Mouse (Mus musculus): ENCODE data around the gene Socs7. TPM values are rescaled to one million over a fixed set of nuclear protein-coding genes. Genes with fewer than 3 reads are reported as not detected.

The Socs7 gene
- polyA plus RNA-seq (2014; fragmentation: Illumina TruSeq; extraction: RNeasy Lipid Tissue Mini Kit (QIAGEN cat#74804); ENCODE audit: low read depth, low replicate concordance): 3.8 TPM

DNA sequence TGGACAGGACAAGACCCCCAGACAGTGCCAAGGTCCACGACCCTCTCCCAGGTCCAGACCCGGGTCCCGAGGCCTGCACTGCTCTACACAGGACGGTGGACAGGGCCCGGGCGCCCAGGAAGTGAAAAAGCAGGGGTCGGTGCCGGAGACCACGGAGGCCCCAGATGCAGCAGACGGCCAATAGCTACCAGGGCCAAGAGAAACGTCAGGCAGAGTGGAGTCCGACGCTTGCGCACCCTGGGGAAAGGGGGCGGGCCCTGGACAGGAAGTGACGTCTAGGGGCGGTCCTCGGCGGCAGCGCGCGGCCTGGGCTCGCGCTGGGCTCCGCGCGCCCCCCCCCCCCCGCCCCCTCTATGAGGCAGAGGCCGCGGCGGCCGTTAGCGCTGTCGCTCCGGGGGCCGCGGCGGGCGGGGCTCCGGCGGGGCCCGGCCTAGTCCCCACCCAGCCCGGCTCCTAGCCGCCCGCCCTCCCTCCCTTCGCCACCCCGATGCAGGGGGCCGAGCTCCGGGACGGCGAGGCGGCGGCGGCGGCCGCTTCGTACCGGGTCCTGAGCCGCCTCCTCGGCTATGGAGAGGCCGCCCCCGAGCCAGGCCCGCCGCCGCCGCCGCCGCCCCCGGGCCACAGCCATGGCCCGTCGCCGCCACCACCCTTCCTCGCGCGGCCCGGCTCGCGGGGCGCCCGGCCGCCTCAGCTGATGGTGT, at the start of gene Socs7:
Gene Socs7 (plus strand): TSS at position 604 of the 701 bp plus-strand sequence.

DNA sequence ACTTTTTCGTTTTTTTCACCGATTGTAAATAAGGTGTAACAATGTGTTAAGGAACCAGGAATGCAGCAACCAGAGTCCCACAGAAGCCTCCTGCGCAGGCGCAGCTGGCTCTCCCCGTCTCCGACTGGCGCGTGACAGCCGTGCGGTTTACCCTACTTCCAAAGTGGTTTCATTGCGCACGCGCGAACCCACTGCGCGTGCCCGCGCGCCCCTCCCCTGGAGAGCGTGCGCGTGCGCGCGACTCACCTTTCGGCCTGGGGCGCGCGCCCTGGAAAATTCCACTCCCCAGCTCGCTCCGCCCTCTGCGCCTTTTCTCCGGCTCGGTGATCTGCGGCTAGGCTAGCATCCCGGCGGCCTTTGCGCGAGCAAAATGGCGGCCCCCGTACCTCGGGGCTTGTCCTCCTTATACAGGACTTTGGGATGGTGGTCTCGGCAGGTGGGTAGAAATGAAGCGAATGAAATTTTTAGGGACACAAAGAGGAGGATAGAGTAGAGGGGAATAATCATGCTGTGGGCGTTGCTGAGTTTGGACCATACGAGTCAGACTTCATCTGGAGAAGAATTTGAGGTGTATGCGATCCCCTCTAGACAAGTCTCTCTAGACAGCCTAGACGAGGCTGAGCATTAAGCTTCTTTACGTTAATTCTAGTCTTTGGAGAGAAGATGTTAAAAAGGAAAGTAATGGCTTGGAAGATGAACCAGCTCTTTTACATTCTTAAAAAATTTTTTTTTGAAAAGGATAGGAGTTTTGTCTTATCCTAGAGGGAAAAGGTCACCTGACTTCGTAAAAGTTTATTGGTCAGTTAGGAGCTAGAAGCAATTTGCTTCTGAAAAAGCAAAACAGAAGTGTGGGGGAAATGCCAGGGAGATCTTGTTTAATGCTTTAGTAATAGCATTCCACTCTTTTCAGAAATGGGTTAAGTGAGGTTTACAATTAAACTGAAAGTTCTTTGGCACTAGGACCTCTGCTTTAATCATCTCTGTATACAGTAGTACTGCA, 46.5 kb upstream of the Socs7 start, which contains the start of gene Mrpl45:
Gene Mrpl45 (plus strand): TSS at position 213 of the 1,000 bp plus-strand sequence.

DNA sequence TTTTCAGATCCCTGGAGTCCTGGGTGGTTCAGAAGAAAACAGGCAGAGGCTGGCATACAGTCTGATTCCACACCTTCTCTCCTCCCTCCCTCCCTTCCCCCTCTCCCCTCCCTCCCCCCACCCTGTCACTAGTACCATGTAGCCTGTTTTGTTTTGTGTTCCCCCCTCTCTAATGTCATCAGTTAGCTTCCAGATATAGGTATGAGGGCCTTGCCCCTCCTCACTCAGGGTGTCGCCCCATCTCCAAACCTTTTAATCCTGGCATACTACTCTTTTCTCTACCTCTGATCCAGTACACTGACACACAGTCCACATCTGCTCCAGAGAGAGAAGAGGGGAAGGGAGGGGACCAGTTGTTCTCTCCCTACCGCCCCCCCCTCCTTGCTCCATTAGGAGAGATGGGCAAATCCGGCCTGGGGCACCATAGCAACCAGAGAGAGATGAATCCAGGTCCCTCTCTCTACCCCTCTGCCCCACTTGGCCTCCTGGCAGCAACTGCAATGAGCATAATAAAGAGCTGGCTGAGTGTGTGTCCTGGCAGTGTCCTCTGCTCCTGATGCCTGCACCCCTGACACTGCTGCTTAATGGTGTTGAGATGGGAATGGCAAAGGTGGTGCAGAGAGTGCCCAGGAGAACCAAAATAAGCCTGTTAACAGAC, 10.2 kb upstream of the Socs7 start, which contains the start of gene Gpr179:
Gene Gpr179 (minus strand): TSS at position 51 of the 658 bp plus-strand sequence.

DNA sequence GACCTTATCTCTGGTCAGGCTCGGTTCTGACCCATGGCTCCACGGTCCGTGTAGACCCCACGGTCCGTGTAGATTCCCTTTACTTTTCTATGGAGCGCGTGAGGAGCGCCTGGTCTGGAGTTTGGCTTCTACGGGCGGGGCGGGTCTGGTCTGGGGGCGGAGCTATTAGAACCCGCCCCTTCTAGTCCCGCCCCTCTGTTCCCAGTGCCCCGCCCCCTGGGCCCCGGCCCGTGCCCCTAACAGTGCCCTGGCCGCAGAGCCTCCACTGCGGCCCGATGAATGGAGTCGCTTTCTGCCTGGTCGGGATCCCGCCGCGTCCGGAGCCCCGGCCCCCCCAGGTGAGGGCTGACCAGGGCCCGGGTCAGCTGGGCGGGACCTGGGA, 53.0 kb downstream of the Socs7 start, which contains the start of gene Arhgap23:
Gene Arhgap23 (plus strand): TSS at position 204 of the 382 bp plus-strand sequence.

Other genes with a start within 250 kb of the Socs7 start
- not detected for gene Tbx21, start 247.2 kb upstream of the Socs7 start, polyA plus RNA-seq (2014; fragmentation: Illumina TruSeq; extraction: RNeasy Lipid Tissue Mini Kit (QIAGEN cat#74804); ENCODE audit: low read depth, low replicate concordance)
- 0.19 TPM for gene Tbkbp1, start 211.1 kb upstream of the Socs7 start, polyA plus RNA-seq (2014; fragmentation: Illumina TruSeq; extraction: RNeasy Lipid Tissue Mini Kit (QIAGEN cat#74804); ENCODE audit: low read depth, low replicate concordance)
- 53.4 TPM for gene Kpnb1, start 174.7 kb upstream of the Socs7 start, polyA plus RNA-seq (2014; fragmentation: Illumina TruSeq; extraction: RNeasy Lipid Tissue Mini Kit (QIAGEN cat#74804); ENCODE audit: low read depth, low replicate concordance)
- gene Npepps, start 81.9 kb upstream of the Socs7 start, polyA plus RNA-seq (2014; fragmentation: Illumina TruSeq; extraction: RNeasy Lipid Tissue Mini Kit (QIAGEN cat#74804); ENCODE audit: low read depth, low replicate concordance): 24.6 TPM
- gene Mrpl45, start 46.8 kb upstream of the Socs7 start, polyA plus RNA-seq (2014; fragmentation: Illumina TruSeq; extraction: RNeasy Lipid Tissue Mini Kit (QIAGEN cat#74804); ENCODE audit: low read depth, low replicate concordance): 24.0 TPM
- not detected for gene Gpr179, start 10.5 kb upstream of the Socs7 start, polyA plus RNA-seq (2014; fragmentation: Illumina TruSeq; extraction: RNeasy Lipid Tissue Mini Kit (QIAGEN cat#74804); ENCODE audit: low read depth, low replicate concordance)
- 2.9 TPM for gene Arhgap23, start 53.0 kb downstream of the Socs7 start, polyA plus RNA-seq (2014; fragmentation: Illumina TruSeq; extraction: RNeasy Lipid Tissue Mini Kit (QIAGEN cat#74804); ENCODE audit: low read depth, low replicate concordance)
- not detected for gene 4933428G20Rik, start 137.8 kb downstream of the Socs7 start, polyA plus RNA-seq (2014; fragmentation: Illumina TruSeq; extraction: RNeasy Lipid Tissue Mini Kit (QIAGEN cat#74804); ENCODE audit: low read depth, low replicate concordance)
- gene Srcin1, start 213.6 kb downstream of the Socs7 start, polyA plus RNA-seq (2014; fragmentation: Illumina TruSeq; extraction: RNeasy Lipid Tissue Mini Kit (QIAGEN cat#74804); ENCODE audit: low read depth, low replicate concordance): 0.05 TPM

All from liver, adult 10 weeks (tissue).